Mouse (Mus musculus): ENCODE measurements at regions not wholly inside any gene's neighbourhood (a gene's known extent, or its start where the extent isn't known, plus 50 kb on each side); places are given as distances from the start of the nearest gene placed in this dataset.

DNA sequence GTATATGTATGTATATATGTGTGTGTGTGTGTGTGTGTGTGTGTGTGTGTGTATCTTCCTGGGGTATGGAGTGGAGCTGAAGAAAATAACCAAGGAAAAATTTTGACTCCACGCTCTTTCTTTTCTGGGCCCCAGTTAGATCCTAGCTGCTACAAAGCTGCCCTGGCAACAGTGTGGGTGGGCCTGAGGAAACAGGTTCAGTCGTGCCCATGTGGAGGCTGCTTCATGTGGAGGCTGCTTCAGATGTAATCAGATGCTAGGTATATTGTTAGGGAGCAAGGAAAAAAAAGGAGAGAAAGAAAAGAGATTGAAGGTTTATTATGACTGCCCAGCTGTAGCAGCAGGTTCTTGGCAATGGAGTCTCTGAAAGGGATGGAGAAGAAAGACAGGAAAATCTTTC, 100.6 kb downstream of the Fam168b start:
- intact Hi-C loops (cut with DNase I), result no loop called here
- DNase-seq (ENCODE audit: extremely low spot score in 1 of 2, low spot score in 2 of 2), result peak in 1 of 2 experiments; percentile 10
- Histone ChIP-seq H3K27ac (no peak overlapping the region), H3K4me3 (no peak overlapping the region)
- TF ChIP-seq CTCF (IDR thresholded peaks at IDR 0.05), result no peak

DNA sequence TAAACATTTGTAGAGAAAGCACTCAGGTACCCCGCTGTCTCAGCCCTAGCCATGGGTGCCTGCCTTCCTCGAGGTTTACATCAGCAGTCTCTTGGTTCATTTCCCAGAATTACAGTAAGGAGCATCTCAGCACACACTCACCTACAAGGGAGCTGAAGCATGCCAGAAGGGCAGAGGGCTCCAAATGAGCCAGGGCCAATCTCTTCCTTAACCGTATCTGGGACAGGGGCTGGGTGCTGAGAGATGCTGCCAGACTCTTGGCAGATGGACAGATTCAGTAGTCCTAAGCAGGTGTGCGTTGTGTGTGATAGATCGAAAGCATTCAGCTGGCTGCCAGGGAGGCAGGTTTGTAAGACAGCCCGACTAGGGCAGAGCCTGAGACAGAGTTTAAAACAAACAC, 97.0 kb downstream of the Fam168b start:
- DNase-seq (ENCODE audit: extremely low spot score in 1 of 2, low spot score in 2 of 2), result peak in 1 of 2 experiments; percentile 7
- intact Hi-C loops (cut with DNase I), result no loop called here
- H3K4me3 ChIP-seq, result no peak overlapping the region
- H3K27ac ChIP-seq, result no peak overlapping the region
- TF ChIP-seq CTCF (IDR thresholded peaks at IDR 0.05), result no peak

DNA sequence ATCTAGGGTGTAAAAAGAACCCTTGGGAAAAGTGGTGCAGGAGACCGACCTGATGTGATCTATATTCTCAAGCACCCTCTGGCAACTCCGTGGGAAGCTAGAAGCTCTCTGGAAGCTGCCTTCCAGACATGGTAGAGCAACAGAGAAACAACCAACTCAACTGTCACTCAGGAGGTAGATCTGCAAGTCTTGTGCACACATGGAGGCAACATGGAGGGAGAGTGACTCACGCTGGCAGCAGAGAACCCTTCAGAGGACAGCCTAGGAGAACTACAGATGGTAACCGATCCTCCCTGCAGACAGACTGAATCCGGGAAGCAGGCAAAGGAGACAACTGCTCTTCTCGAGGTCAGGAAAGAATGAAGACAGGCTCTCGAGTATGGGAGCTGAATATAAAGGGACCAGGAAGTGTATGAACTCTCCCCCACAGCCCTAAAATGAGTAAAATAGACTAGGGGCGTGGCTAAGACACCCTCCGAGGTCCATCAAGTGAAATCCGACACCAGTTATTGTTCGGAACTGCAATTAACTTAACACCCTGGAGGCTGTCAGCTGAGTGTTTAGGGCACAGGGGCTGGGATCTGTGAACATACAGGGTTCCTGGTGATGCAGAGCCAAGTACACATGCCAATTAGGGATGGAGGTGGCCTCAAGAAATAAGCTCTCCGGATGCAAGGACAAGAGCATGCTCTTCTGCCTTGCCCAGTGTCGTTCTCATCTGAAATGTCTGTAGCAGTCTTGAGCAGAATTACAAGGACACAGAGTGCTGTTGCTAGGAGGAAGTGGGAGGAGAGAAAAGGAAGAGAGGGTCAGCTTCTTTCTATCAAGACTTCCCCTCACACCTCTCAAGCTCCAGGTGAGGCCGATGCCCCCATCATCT, 93.5 kb downstream of the Fam168b start:
- Histone ChIP-seq H3K27ac (peak overlapping the region; percentile 81), H3K4me3 (peak overlapping the region; percentile 80; the same call in 1 of the 2 replicates)
- DNase-seq (ENCODE audit: extremely low spot score in 1 of 2, low spot score in 2 of 2), result peak in 1 of 2 experiments; percentile 26
- intact Hi-C loops (cut with DNase I), result loop anchor here (2.0 to 5.0 kb wide), 2 partner anchors 53 to 103 kb away; no protein-coding TSS in a partner anchor
- no peak for TF ChIP-seq CTCF (IDR thresholded peaks at IDR 0.05)

DNA sequence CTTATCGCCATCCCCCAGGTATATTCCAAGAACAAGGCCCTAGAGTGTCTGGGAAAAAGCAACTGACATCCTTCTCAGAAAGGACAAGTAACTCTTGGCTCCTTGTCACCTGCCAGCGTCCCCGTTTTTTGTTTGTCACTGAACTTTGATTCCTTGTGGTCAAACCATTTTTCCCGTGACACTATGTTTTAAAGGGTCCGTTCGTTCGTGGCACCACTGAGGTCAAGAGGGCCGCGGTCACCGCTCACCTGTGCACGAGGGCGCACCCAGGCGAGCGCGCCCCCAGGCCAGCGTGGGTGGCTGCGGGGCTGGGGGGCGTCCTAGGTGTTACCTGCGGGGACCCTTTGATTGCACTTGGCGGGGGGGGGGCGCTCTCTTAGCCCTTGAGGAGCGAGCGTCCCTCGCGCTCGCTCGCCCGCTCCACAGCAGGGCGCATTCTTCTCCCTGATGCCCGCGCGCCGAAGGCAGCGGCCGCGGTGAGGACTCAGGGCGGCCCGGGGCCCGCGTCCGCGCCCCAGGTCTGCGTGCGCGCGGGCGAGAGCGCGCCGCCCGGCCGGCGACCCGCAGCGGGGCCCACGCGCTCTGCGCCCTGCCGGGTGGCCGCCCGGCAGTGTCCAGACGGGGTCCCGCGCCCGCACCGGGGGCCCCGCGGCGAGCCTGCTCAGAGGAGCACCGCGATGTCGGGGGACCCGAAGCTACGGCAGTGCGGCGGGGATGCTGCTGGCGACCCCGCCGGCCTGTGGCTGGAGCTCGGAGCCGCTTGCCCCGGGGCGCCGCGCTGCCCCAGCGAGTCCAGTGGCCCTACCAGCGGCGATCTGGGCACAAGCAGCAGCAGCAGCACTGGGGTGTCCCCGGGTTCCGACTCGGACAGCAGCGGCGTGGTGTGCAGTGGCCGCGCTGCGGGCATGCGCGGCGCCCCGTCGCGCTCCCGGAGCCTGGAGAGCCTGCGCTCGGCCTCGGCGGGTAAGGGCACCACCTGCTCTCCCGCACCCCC, 92.5 kb downstream of the Fam168b start:
- H3K4me3 ChIP-seq, result peak overlapping the region; percentile 80
- TF ChIP-seq CTCF (IDR thresholded peaks at IDR 0.05), result no peak
- intact Hi-C loops (cut with DNase I), result loop anchor here (2.0 to 5.0 kb wide), 2 partner anchors 52 to 102 kb away; no protein-coding TSS in a partner anchor
- peak overlapping the region; percentile 93 for H3K27ac ChIP-seq
- DNase-seq (ENCODE audit: extremely low spot score in 1 of 2, low spot score in 2 of 2), result peak; percentile 38 to 46

DNA sequence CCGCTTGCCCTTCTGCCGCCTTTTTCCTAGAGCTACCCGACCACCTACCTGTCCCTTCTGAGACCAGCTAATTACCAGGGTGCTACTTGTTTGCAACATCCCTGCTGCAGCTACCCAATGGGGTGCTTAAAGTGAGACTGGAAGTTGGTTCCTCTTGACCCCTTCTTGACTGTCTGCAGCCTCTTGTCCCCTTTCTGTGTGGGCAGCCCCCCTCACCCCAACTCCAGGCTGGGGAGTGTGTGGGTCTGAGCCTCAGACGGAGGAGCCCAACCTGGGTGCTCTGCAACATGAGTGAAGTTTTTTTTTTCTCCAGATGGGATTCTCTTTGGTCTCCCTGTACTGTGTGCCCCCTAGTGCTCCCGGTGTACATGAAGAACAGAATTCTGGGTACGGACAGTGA, 91.7 kb downstream of the Fam168b start:
- TF ChIP-seq CTCF (IDR thresholded peaks at IDR 0.05), result no peak
- Histone ChIP-seq H3K4me3 (peak overlapping the region; percentile 80), H3K27ac (no peak overlapping the region; the same call in 1 of the 2 replicates)
- no peak for DNase-seq (ENCODE audit: extremely low spot score in 1 of 2, low spot score in 2 of 2)
- intact Hi-C loops (cut with DNase I), result loop anchor here (2.0 to 5.0 kb wide), 2 partner anchors 52 to 101 kb away; no protein-coding TSS in a partner anchor

DNA sequence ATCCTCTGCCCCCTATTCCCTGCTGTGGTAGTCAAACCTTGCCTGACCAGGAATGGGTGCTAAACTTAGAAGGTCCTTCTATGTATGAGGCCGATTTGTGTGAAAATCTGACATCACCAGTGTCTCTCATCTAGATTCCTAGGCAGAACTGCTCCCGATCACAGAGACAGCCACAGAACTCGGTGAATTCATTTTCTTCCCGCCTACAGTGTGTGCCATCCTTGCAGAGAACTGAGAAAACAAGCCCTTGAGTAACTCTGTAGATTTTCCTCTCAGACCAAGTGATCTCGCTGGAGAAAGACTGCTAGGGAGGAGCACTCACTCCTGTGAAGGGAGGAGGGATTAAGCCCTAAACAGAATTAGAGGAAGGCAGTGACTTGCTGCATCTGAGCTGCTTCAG, 89.3 kb downstream of the Fam168b start:
- Histone ChIP-seq H3K27ac (no peak overlapping the region), H3K4me3 (no peak overlapping the region)
- intact Hi-C loops (cut with DNase I), result loop anchor here (5.0 kb wide), 1 partner anchor 99 kb away; no protein-coding TSS in a partner anchor
- peak in 1 of 2 experiments; percentile 20 for DNase-seq (ENCODE audit: extremely low spot score in 1 of 2, low spot score in 2 of 2)
- TF ChIP-seq CTCF (IDR thresholded peaks at IDR 0.05), result no peak

DNA sequence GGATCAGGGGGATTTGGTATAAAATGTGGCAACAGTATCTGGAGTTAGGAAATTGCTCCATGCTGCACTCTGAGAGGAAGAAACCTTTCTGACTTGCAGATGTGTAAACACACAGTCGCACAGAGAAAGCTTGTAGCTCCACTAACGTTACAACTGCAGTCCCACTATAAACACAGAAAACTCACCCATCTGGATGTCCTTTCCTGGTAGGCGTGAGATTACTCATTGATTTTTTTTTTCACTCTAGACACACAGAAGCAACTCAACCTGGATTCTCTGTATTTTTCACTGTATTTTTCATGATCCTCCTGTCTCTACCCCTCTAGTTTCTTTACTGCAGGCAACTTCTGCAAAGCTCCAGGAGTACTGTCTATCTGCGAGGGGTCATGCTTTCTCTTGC, 82.3 kb downstream of the Fam168b start:
- no peak for TF ChIP-seq CTCF (IDR thresholded peaks at IDR 0.05)
- intact Hi-C loops (cut with DNase I), result no loop called here
- H3K4me3 ChIP-seq, result no peak overlapping the region
- DNase-seq (ENCODE audit: extremely low spot score in 1 of 2, low spot score in 2 of 2), result no peak
- no peak overlapping the region for H3K27ac ChIP-seq

DNA sequence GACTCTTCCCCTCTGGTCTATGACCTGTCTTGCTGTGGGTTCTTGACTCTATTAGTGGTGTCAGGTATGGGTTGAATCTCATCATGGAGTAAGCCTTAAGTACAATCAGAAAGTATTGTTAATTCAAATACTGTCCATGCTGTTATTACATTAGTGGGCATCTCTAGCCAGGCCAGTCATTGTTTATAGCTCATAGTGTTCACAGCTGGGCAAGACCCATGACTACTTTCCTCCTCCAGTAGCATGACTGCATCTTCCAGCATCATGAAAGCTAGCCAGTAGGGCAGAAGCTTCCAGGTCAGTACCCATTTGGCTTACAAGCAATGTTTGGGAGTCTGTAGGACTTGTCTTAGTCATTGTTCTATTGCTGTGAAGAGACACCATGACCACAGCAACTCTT, 81.4 kb downstream of the Fam168b start:
- H3K27ac ChIP-seq, result no peak overlapping the region
- DNase-seq (ENCODE audit: extremely low spot score in 1 of 2, low spot score in 2 of 2), result no peak
- no peak overlapping the region for H3K4me3 ChIP-seq
- intact Hi-C loops (cut with DNase I), result no loop called here
- no peak for TF ChIP-seq CTCF (IDR thresholded peaks at IDR 0.05)

DNA sequence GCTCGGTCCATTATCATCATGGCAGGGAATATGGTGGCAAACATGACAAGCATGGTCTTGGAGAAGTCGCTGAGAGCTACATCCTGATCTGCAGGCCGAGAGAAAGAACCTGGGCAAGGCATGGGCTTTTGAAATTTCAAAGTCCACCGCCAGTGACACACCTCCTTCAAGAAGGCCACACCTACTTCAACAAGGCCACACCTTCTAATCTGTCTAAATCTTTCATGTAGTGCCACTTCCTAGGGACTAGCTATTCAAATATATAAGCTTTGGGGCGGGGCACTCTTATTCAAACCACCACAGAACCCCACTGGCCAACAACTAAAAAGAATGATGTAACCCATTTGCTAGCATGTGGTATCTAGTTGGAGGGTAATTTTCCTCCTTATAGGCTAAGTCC, 81.0 kb downstream of the Fam168b start:
- DNase-seq (ENCODE audit: extremely low spot score in 1 of 2, low spot score in 2 of 2), result no peak
- no peak for TF ChIP-seq CTCF (IDR thresholded peaks at IDR 0.05)
- H3K4me3 ChIP-seq, result no peak overlapping the region
- no peak overlapping the region for H3K27ac ChIP-seq
- intact Hi-C loops (cut with DNase I), result no loop called here
